Mouse (Mus musculus) lung, postnatal 0 days (tissue): ENCODE results near the gene Pparg. TPM values are rescaled to one million over a fixed set of nuclear protein-coding genes. Genes with fewer than 3 reads are reported as not detected.
A peak's percentile ranks its signal among the peaks of the same experiment; 100 is the strongest.

Experiments
- ATAC-seq: fragments of 200-750 bp; cut with Nextera tagmentation; 2 replicates; pipeline ENCODE4 v1.8.0; 2017; ENCODE audit warnings: moderate library complexity
- DNase-seq: peaks from one replicate; pipeline ENCODE4 v3.0.0-alpha.2; 2016; ENCODE audit warnings: low spot score
- H3K27ac ChIP-seq: fragments of 300-500 bp; sonication (generic); 2 replicates; pipeline ENCODE4 v1.5.1; 2014; ENCODE audit warnings: antibody characterized with exemption, mild to moderate bottlenecking, low read length, mixed read lengths
- H3K27me3 ChIP-seq: fragments of 300-500 bp; sonication (generic); replicated peaks from 2 replicates; pipeline ENCODE4 v1.6.1; 2014; ENCODE audit warnings: low read length, mixed read lengths; ENCODE audit not compliant: insufficient read depth
- H3K36me3 ChIP-seq: fragments of 300-500 bp; sonication (generic); 2 replicates; pipeline ENCODE4 v1.6.1; 2014; ENCODE audit warnings: low read length, mixed read lengths; ENCODE audit not compliant: insufficient read depth
- H3K4me1 ChIP-seq: fragments of 300-500 bp; sonication (generic); 2 replicates; pipeline ENCODE4 v1.6.1; 2014; ENCODE audit warnings: antibody characterized with exemption, low read depth, low read length, mixed read lengths; ENCODE audit not compliant: insufficient read depth
- H3K4me2 ChIP-seq: fragments of 300-500 bp; sonication (generic); replicated peaks from 2 replicates; pipeline ENCODE4 v1.6.1; 2014; ENCODE audit warnings: low read depth, mild to moderate bottlenecking, low read length, moderate library complexity, mixed read lengths
- H3K4me3 ChIP-seq: fragments of 300-500 bp; sonication (generic); 2 replicates; pipeline ENCODE4 v1.5.1; 2014; ENCODE audit warnings: low read depth, low read length
- H3K9ac ChIP-seq: fragments of 300-500 bp; sonication (generic); replicated peaks from 2 replicates; pipeline ENCODE4 v1.6.1; 2014; ENCODE audit warnings: low read depth, mild to moderate bottlenecking
- H3K9me3 ChIP-seq: fragments of 300-500 bp; sonication (generic); 2 replicates; pipeline ENCODE4 v1.6.1; 2016; ENCODE audit warnings: low read length, mixed read lengths
- CTCF ChIP-seq: IDR thresholded peaks from 2 replicates; pipeline ENCODE4 v1.5.1; 2016; ENCODE audit warnings: antibody characterized with exemption, mild to moderate bottlenecking
- EP300 ChIP-seq: IDR thresholded peaks from 2 replicates; pipeline ENCODE4 v1.6.1; 2016; ENCODE audit warnings: antibody characterized with exemption, mild to moderate bottlenecking, control low read depth
- WGBS: fragments of 180-500 bp; shearing (Covaris S2); extraction: QIAGEN DNeasy Blood & Tissue Kit; methylation state at CpG from one replicate; pipeline ENCODE4 v1.1.7; 2014; 5-methylcytosine and 5-hydroxymethylcytosine counted together
- polyA plus RNA-seq: library from polyadenylated mRNA; unstranded; fragments of >200 nt; fragmentation: Nextera tagmentation; extraction: Ambion mirVana; gene quantifications from 2 replicates; pipeline ENCODE4 v1.2.1, GENCODE M21; 2015

Pparg gene
- 6.7 and 7.7 TPM in 2 replicates for polyA plus RNA-seq

DNA sequence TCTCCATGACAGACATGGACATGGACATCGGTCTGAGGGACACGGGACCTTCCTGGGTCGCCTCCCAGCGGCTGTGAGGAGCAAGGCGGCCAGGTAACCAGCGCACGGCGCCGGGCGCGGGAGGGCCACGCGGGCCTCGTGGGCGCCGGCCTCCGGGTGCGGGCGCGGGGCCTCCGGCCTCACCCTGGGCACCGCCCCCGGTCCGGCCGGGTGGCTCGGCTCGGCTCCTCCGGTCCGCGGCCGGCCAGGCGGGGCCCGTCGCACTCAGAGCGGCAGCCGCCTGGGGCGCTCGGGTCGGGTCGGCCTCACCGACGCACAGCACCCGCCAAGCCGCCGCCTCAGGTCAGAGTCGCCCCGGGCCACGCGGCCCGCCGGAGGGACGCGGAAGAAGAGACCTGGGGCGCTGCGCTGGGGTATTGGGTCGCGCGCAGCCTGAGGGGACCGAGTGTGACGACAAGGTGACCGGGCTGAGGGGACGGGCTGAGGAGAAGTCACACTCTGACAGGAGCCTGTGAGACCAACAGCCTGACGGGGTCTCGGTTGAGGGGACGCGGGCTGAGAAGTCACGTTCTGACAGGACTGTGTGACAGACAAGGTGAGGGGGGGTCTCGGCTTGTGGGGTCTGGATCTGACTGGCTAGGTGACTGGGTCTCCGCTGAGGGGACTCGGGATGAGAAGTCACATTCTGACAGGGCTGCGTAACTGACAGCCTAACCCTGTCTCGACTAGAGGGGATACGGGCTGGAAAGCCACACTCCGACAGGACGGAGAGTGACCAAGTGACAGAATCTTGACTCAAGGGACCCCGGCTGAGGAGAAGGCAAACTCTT is at the start of gene Pparg:
TSS of gene Pparg (plus strand) at position 176 of the 830 bp plus-strand sequence.
- peaks cover 6% of the 10 kb centered on the region; the same call in 1 of the 2 replicates for H3K27me3 ChIP-seq
- TF ChIP-seq EP300 (no peak), CTCF (peak; percentile 38)
- H3K9ac ChIP-seq = peak within 1 kb of the TSS; percentile 38; the same call in 1 of the 2 replicates
- no peaks in the 10 kb centered on the region for H3K9me3 ChIP-seq
- H3K4me3 ChIP-seq = peak within 1 kb of the TSS; percentile 61
- WGBS = under 1% methylated on average over 65 of the region's 76 CpGs
- ATAC-seq (peak; percentile 89), DNase-seq (peak; percentile 58)
- no peak within 1 kb of the TSS for H3K27ac ChIP-seq
- H3K4me2 ChIP-seq = peak within 1 kb of the TSS; percentile 95
- H3K36me3 ChIP-seq = no peaks in the 10 kb centered on the region
- 0 out of 2 replicates have a peak, but pooled peaks cover 3% of the 10 kb centered on the region for H3K4me1 ChIP-seq

DNA sequence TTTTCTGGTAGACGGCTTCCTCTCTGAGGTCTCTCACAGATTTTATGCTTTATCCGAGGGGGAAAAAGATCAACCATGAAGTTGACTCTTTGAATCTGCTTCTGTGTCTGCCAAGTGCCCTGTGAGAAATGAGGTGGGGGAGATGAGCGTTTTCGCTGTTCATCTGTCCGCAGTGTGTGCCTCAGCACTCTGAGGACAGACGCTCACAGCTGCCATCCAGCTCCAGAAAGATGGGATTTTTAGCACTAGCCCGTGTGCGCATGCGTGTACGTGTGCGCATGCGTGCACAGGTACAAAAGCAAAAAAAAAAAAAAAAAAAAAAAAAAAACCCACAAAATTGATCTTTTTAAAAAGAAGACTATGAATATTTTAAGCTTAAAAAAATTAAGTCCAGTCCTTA is 48.0 kb upstream of the Pparg start:
- H3K27me3 ChIP-seq = no peaks in the 10 kb centered on the region
- no peak overlapping the region for H3K27ac ChIP-seq
- no peak overlapping the region for H3K9ac ChIP-seq
- no peaks in the 10 kb centered on the region for H3K36me3 ChIP-seq
- TF ChIP-seq CTCF (no peak), EP300 (no peak)
- no peak for ATAC-seq
- WGBS = 50% methylated on average over 12 of the region's 12 CpGs
- no peak overlapping the region for H3K4me3 ChIP-seq
- DNase-seq = no peak
- H3K4me1 ChIP-seq = no peaks in the 10 kb centered on the region
- H3K4me2 ChIP-seq = peak overlapping the region; percentile 35
- no peaks in the 10 kb centered on the region for H3K9me3 ChIP-seq

DNA sequence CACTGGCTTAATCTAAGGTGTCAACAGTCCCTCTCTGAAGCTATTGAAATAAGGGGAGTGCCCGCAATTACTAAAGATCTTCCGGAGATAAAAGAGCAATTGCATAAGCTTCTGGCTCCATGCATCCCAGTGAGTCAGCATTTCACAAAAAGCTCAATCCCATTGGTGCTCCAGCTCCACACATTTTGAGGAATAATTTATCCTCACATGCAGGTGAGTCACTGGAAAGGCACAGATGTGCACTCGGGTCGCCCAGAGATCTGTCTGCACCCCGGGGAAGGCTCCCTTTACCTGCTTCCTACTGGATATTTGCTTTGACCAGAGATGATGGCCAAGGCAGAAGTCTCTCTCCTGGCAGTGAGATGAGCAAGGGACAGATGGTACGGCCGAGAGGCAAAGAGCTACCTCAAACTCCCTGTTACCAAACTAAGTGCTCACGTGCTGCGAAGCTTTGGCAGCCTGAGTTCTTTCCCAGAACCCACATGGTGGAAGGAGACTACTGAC is 47.5 kb upstream of the Pparg start:
- H3K36me3 ChIP-seq = no peaks in the 10 kb centered on the region
- TF ChIP-seq EP300 (no peak), CTCF (no peak)
- H3K27ac ChIP-seq = no peak overlapping the region
- no peaks in the 10 kb centered on the region for H3K27me3 ChIP-seq
- no peak overlapping the region for H3K9ac ChIP-seq
- DNase-seq (peak; percentile 48), ATAC-seq (no peak; the same call in 1 of the 2 replicates)
- H3K4me2 ChIP-seq = no peak overlapping the region
- no peak overlapping the region for H3K4me3 ChIP-seq
- H3K9me3 ChIP-seq = no peaks in the 10 kb centered on the region
- no peaks in the 10 kb centered on the region for H3K4me1 ChIP-seq
- 42% methylated on average over 9 of the region's 9 CpGs for whole genome bisulfite sequencing

GRCm38 (mm10) chr6:115313910-115314309 is 46.8 kb upstream of the Pparg start:
- Histone ChIP-seq H3K36me3 (no peaks in the 10 kb centered on the region), H3K9ac (no peak overlapping the region), H3K27me3 (no peaks in the 10 kb centered on the region), H3K27ac (no peak overlapping the region), H3K4me1 (no peaks in the 10 kb centered on the region), H3K4me2 (no peak overlapping the region), H3K4me3 (no peak overlapping the region), H3K9me3 (no peaks in the 10 kb centered on the region)
- WGBS = 30% methylated on average over 7 of the region's 7 CpGs
- DNase-seq = no peak
- TF ChIP-seq EP300 = no peak
- TF ChIP-seq CTCF = no peak
- ATAC-seq = no peak

GRCm38 (mm10) chr6:115315770-115316169 is 45.0 kb upstream of the Pparg start:
- no peaks in the 10 kb centered on the region for H3K36me3 ChIP-seq
- TF ChIP-seq EP300 = 0 out of 2 replicates have a peak, but pooled peaks have one; percentile 30
- no peak for TF ChIP-seq CTCF
- peak; percentile 43 for DNase-seq
- no peak overlapping the region for H3K27ac ChIP-seq
- H3K9ac ChIP-seq = no peak overlapping the region
- H3K4me3 ChIP-seq = no peak overlapping the region
- H3K4me1 ChIP-seq = no peaks in the 10 kb centered on the region
- H3K27me3 ChIP-seq = no peaks in the 10 kb centered on the region
- no peak overlapping the region for H3K4me2 ChIP-seq
- WGBS = 41% methylated on average over 4 of the region's 4 CpGs
- no peaks in the 10 kb centered on the region for H3K9me3 ChIP-seq
- ATAC-seq = peak; percentile 77

DNA sequence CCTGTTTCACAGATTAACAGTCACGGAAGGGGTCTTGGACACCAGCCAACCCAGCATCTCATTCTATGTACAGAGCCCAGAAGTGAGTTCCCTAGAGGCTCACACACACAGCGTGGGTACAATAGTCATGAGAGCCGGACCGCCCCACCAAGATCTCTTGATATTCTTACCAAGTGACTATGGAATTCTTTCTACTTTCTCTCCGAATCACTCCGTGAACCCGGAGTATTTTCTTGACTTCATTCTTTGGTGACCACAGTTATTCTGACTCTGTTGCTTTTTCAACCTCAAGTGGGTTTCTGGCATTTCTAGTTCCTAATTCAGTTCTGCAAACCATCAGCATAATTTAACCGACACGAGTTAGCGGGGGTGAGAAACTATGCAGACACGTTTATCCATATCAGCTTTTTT is 43.9 kb upstream of the Pparg start:
- Histone ChIP-seq H3K4me3 (no peak overlapping the region), H3K9ac (no peak overlapping the region), H3K4me1 (no peaks in the 10 kb centered on the region), H3K27ac (no peak overlapping the region), H3K27me3 (no peaks in the 10 kb centered on the region), H3K36me3 (no peaks in the 10 kb centered on the region), H3K9me3 (no peaks in the 10 kb centered on the region), H3K4me2 (no peak overlapping the region)
- WGBS = 37% methylated on average over 11 of the region's 11 CpGs
- peak; percentile 48 for DNase-seq
- peak; percentile 51 for ATAC-seq
- TF ChIP-seq CTCF = no peak
- no peak for TF ChIP-seq EP300
